Mouse (Mus musculus) E14TG2a.4 (cell line): Measurements from ENCODE around the gene Robo1.

Experiments
- CTCF ChIP-seq: conservative IDR thresholded peaks from 2 replicates; pipeline ENCODE4 v1.5.1; 2014; ENCODE audit warnings: low read length
- POU5F1 ChIP-seq: IDR thresholded peaks from 2 replicates; pipeline ENCODE4 v1.6.1; 2014; ENCODE audit warnings: low read length, borderline replicate concordance

DNA sequence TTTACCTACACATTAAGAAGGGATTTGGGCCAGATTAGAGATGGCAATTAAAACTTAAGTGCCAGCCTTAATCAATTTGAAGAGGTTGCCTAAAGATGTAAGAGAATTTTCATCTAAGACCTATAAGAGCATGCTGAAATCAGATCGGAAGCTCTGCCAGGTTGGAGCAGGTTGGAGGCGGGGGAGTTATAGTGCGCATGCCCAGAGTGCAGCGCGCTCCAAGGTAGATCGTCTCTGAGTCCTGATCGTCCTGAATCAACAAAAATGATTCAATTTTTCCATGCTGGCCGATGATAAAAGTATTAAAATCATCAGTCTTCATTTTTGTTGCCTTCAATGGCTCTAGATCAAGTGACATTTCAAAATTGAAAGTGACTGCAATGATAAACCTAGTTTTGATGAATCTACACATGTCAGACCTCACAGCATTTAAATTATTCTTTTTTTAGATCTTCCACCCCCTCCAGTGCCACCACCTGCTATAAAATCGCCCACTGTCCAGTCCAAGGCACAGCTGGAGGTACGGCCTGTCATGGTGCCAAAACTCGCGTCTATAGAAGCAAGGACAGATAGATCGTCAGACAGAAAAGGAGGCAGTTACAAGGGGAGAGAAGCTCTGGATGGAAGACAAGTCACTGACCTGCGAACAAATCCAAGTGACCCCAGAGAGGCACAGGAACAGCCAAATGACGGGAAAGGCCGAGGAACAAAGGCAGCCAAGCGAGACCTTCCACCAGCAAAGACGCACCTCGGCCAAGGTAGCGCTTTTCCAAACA, 727.3 kb downstream of the Robo1 start:
- TF ChIP-seq CTCF (no peak), POU5F1 (no peak)
